Comparison of ENCODE assay signal across 14 mouse cellular contexts in the genomic region with DNA sequence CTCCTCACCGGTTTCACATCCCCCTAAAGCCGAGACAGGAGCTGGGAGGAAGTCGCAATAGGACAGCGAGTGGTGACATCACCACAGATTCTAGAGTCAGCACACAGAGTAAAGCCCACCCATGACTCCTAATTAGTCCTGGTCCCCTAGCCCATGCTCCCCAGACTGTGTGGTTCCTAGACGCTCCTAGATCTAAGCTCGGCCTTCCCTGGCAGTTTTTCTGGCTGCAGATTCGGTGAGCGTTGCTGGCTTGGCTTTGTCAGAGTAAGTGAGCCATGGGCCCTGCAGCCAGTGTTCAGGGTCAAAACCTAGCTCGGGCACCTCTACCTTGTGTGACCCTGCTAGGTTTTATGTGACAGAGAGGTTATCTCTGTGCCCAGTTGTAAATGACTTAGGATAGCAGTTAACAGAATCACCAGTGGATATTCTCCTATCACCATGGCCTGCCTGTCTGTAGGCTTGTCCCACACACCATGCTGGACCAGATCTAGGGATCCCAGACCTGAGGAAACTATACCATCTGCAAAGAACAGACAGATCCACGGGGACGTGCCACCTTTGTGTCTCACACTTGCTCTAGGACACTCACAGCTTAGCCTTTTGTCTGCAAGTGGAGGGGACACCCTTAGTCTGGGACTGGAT. TPM values are rescaled to one million over a fixed set of nuclear protein-coding genes. Genes with fewer than 3 reads are reported as not detected.
DNase-seq lines count a peak whose midpoint lies in the region; ATAC-seq lines count a peak whose summit lies in the region.
"Had no signal": no experiment of that assay in that cellular context is flagged by ENCODE, and none has a peak within 500 bp of the region (broad histone marks: within the 10 kb centered on the region; RNA-seq: fewer than 3 reads in every experiment).

No protein-coding gene starts in this region.

- WGBS in heart, embryonic 10.5 days = 59% methylated on average over 11 of the region's 11 CpGs
- 40% methylated on average over 11 of the region's 11 CpGs for WGBS in forebrain, embryonic 11.5 days
- 30% methylated on average over 11 of the region's 11 CpGs for WGBS in midbrain, embryonic 15.5 days

- H3K27me3 ChIP-seq in heart, embryonic 10.5 days (ENCODE audit: insufficient read depth, poor library complexity, severe bottlenecking) = no peaks in the 10 kb centered on the region
- no peaks in the 10 kb centered on the region for H3K27me3 ChIP-seq in forebrain, embryonic 11.5 days (ENCODE audit: control insufficient read depth, insufficient read depth, low read length)
- no peaks in the 10 kb centered on the region for H3K27me3 ChIP-seq in midbrain, embryonic 15.5 days (replicated peaks)
- H3K27me3 ChIP-seq: embryonic facial prominence, embryonic 15.5 days had no signal

- H3K4me1 ChIP-seq in heart, embryonic 10.5 days = peaks cover 25% of the 10 kb centered on the region
- H3K4me1 ChIP-seq in forebrain, embryonic 11.5 days (replicated peaks; ENCODE audit: control insufficient read depth, insufficient read depth, low read length) = peaks cover 18% of the 10 kb centered on the region
- peaks cover 15% of the 10 kb centered on the region for H3K4me1 ChIP-seq in midbrain, embryonic 15.5 days

- peaks cover 25% of the 10 kb centered on the region for H3K36me3 ChIP-seq in heart, embryonic 10.5 days
- H3K36me3 ChIP-seq in forebrain, embryonic 11.5 days (ENCODE audit: control insufficient read depth, insufficient read depth, low read length) = no peaks in the 10 kb centered on the region; the same call in 1 of the 2 replicates
- H3K36me3 ChIP-seq in midbrain, embryonic 15.5 days (replicated peaks) = no peaks in the 10 kb centered on the region

- DNase-seq in heart, embryonic 10.5 days (ENCODE audit: low spot score) = no peak
- DNase-seq in heart, postnatal 25 days (ENCODE audit: low spot score) = no peak
- no peak for DNase-seq in forebrain, embryonic 11.5 days (ENCODE audit: low spot score)
- DNase-seq in induced T-regulatory cell, adult 2 months (ENCODE audit: low read depth) = peak; percentile 48
- no peak for DNase-seq in Muller cell, postnatal 12 days (ENCODE audit: inconsistent ontology term)
- no peak for DNase-seq in urinary bladder, postnatal 10 days (ENCODE audit: low spot score)
- no peak for DNase-seq in adipocyte (ENCODE audit: low spot score)
- DNase-seq: kidney, adult 18-20 months; lung, postnatal 4 days; right cerebral cortex, postnatal 14 days had no signal

- H3K9ac ChIP-seq in forebrain, embryonic 11.5 days (ENCODE audit: low read length) = no peak overlapping the region
- no peak overlapping the region for H3K9ac ChIP-seq in midbrain, embryonic 15.5 days
- H3K9ac ChIP-seq: embryonic facial prominence, embryonic 15.5 days had no signal

- H3K4me2 ChIP-seq in forebrain, embryonic 11.5 days (ENCODE audit: low read depth, low read length, severe bottlenecking) = no peak overlapping the region
- no peak overlapping the region for H3K4me2 ChIP-seq in midbrain, embryonic 15.5 days
- H3K4me2 ChIP-seq: embryonic facial prominence, embryonic 15.5 days; heart, embryonic 11.5 days had no signal

- no peaks in the 10 kb centered on the region for H3K9me3 ChIP-seq in heart, embryonic 10.5 days
- H3K9me3 ChIP-seq in forebrain, embryonic 11.5 days (ENCODE audit: control insufficient read depth, low read length) = no peaks in the 10 kb centered on the region
- no peaks in the 10 kb centered on the region for H3K9me3 ChIP-seq in midbrain, embryonic 15.5 days
- H3K9me3 ChIP-seq: embryonic facial prominence, embryonic 15.5 days had no signal

- no peak overlapping the region for H3K4me3 ChIP-seq in heart, embryonic 10.5 days
- H3K4me3 ChIP-seq in forebrain, embryonic 11.5 days (ENCODE audit: low read depth, low read length) = no peak overlapping the region
- no peak overlapping the region for H3K4me3 ChIP-seq in midbrain, embryonic 15.5 days
- H3K4me3 ChIP-seq: embryonic facial prominence, embryonic 15.5 days had no signal

- ATAC-seq in forebrain, embryonic 11.5 days (replicated peaks; ENCODE audit: low FRiP score) = peak; percentile 74
- ATAC-seq in midbrain, embryonic 15.5 days (replicated peaks) = peak; percentile 56

- peak overlapping the region; percentile 22; the same call in 1 of the 2 replicates for H3K27ac ChIP-seq in heart, embryonic 10.5 days
- peak overlapping the region; percentile 60; the same call in 1 of the 2 replicates for H3K27ac ChIP-seq in forebrain, embryonic 11.5 days (ENCODE audit: low read depth, low read length)
- peak overlapping the region; percentile 71; the same call in 1 of the 2 replicates for H3K27ac ChIP-seq in midbrain, embryonic 15.5 days
- H3K27ac ChIP-seq: embryonic facial prominence, embryonic 15.5 days had no signal

- intact Hi-C loops in heart, postnatal 25 days (cut with DNase I) = no loop called here

RNA-seq across cellular contexts. Expression of a gene that starts 13.1 kb away (rescaled TPM):
- 4.6 and 9.0 TPM in 2 replicates for polyA plus RNA-seq in heart, embryonic 10.5 days (2016; fragmentation: Nextera tagmentation; extraction: Ambion mirVana)
- 1 to 10 TPM; 3.5 to 3.7 TPM for total RNA-seq in heart, postnatal 25 days (2021)
- 18.8 and 21.0 TPM in 2 replicates for polyA plus RNA-seq in forebrain, embryonic 11.5 days (2014; fragmentation: Nextera tagmentation; extraction: Ambion mirVana)
- 7.0 and 7.7 TPM in 2 replicates for polyA plus RNA-seq in midbrain, embryonic 15.5 days (2015; fragmentation: Nextera tagmentation; extraction: Ambion mirVana)

RNA-seq across cellular contexts. Expression of a gene that starts 27.8 kb away (rescaled TPM):
- polyA plus RNA-seq in heart, embryonic 10.5 days (2016; fragmentation: Nextera tagmentation; extraction: Ambion mirVana) = not detected in 2 replicates
- total RNA-seq in heart, postnatal 25 days (2021) = under 1 TPM; 0.50 to 0.60 TPM
- polyA plus RNA-seq in forebrain, embryonic 11.5 days (2014; fragmentation: Nextera tagmentation; extraction: Ambion mirVana) = not detected in 2 replicates
- not detected in 2 replicates for polyA plus RNA-seq in midbrain, embryonic 15.5 days (2015; fragmentation: Nextera tagmentation; extraction: Ambion mirVana)
- total RNA-seq: left cerebral cortex, postnatal 14 days had no signal
- polyA plus RNA-seq: heart, embryonic 11.5 days had no signal

RNA-seq across cellular contexts. Expression of a gene that starts 34.0 kb away (rescaled TPM):
- polyA plus RNA-seq in heart, embryonic 10.5 days (2016; fragmentation: Nextera tagmentation; extraction: Ambion mirVana) = not detected in 2 replicates
- total RNA-seq in heart, postnatal 25 days (2021) = 1 to 10 TPM; 1.3 to 1.5 TPM
- polyA plus RNA-seq in forebrain, embryonic 11.5 days (2014; fragmentation: Nextera tagmentation; extraction: Ambion mirVana) = not detected in 2 replicates
- polyA plus RNA-seq in midbrain, embryonic 15.5 days (2015; fragmentation: Nextera tagmentation; extraction: Ambion mirVana) = not detected in 2 replicates
- total RNA-seq: left cerebral cortex, postnatal 14 days had no signal
- polyA plus RNA-seq: embryonic facial prominence, embryonic 15.5 days; heart, embryonic 11.5 days had no signal

RNA-seq across cellular contexts. Expression of a gene that starts 45.6 kb away (rescaled TPM):
- polyA plus RNA-seq in heart, embryonic 10.5 days (2016; fragmentation: Nextera tagmentation; extraction: Ambion mirVana) = not detected in 2 replicates
- 1 to 10 TPM in 1 of 2 experiments, under 1 TPM in 1; 0.44 to 1.1 TPM for total RNA-seq in heart, postnatal 25 days (2021)
- polyA plus RNA-seq in forebrain, embryonic 11.5 days (2014; fragmentation: Nextera tagmentation; extraction: Ambion mirVana) = not detected in 2 replicates
- not detected in 2 replicates for polyA plus RNA-seq in midbrain, embryonic 15.5 days (2015; fragmentation: Nextera tagmentation; extraction: Ambion mirVana)
- total RNA-seq: left cerebral cortex, postnatal 14 days had no signal
- polyA plus RNA-seq: heart, embryonic 11.5 days had no signal
